Mouse (Mus musculus): ENCODE measurements around the gene Cnnm2. TPM values are rescaled to one million over a fixed set of nuclear protein-coding genes. Genes with fewer than 3 reads are reported as not detected.
"Not testable (repeated sequence)": the region's sequence is repeated elsewhere in the genome, so short reads cannot be mapped to it uniquely, and the experiment has no call there.

Cnnm2 gene
- total RNA-seq, 2 experiments from 2014 or later: 25.2 to 28.1 TPM

- DNase-seq (ENCODE audit: low spot score in 2 of 2): not testable (repeated sequence)
Measured at GRCm38 (mm10) chr19:46759909-46760308, 1.5 kb upstream of the Cnnm2 start.

- DNase-seq (ENCODE audit: low spot score in 2 of 2): peak; percentile 91
Measured at GRCm38 (mm10) chr19:46760375-46761160, 828 bp upstream of the Cnnm2 start.

- DNase-seq (ENCODE audit: low spot score in 2 of 2): no peak
Measured at GRCm38 (mm10) chr19:46761971-46762290, 535 bp downstream of the Cnnm2 start.

GRCm38 (mm10) chr19:46762291-46762991, 1.0 kb downstream of the Cnnm2 start:
- DNase-seq (ENCODE audit: low spot score in 2 of 2): peak; percentile 32 to 52

- no peak for DNase-seq (ENCODE audit: low spot score in 2 of 2)
Measured at GRCm38 (mm10) chr19:46762992-46763342, 1.6 kb downstream of the Cnnm2 start.

GRCm38 (mm10) chr19:46763356-46763755, 2.0 kb downstream of the Cnnm2 start:
- DNase-seq (ENCODE audit: low spot score in 2 of 2): no peak

GRCm38 (mm10) chr19:46763932-46764762, 2.8 kb downstream of the Cnnm2 start:
- DNase-seq (ENCODE audit: low spot score in 2 of 2): no peak

GRCm38 (mm10) chr19:46764763-46765117, 3.3 kb downstream of the Cnnm2 start:
- no peak for DNase-seq (ENCODE audit: low spot score in 2 of 2)

GRCm38 (mm10) chr19:46766125-46766524, 4.7 kb downstream of the Cnnm2 start:
- DNase-seq (ENCODE audit: low spot score in 2 of 2): no peak

GRCm38 (mm10) chr19:46769759-46770158, 8.4 kb downstream of the Cnnm2 start:
- no peak for DNase-seq (ENCODE audit: low spot score in 2 of 2)

GRCm38 (mm10) chr19:46771801-46772200, 10.4 kb downstream of the Cnnm2 start:
- no peak for DNase-seq (ENCODE audit: low spot score in 2 of 2)

GRCm38 (mm10) chr19:46776391-46776790, 15.0 kb downstream of the Cnnm2 start:
- DNase-seq (ENCODE audit: low spot score in 2 of 2): no peak

GRCm38 (mm10) chr19:46776850-46777249, 15.5 kb downstream of the Cnnm2 start:
- DNase-seq (ENCODE audit: low spot score in 2 of 2): no peak

- no peak for DNase-seq (ENCODE audit: low spot score in 2 of 2)
Measured at GRCm38 (mm10) chr19:46777928-46778680, 16.7 kb downstream of the Cnnm2 start.

GRCm38 (mm10) chr19:46779130-46779529, 17.7 kb downstream of the Cnnm2 start:
- not testable (repeated sequence) for DNase-seq (ENCODE audit: low spot score in 2 of 2)

- no peak for DNase-seq (ENCODE audit: low spot score in 2 of 2)
Measured at GRCm38 (mm10) chr19:46784038-46784437, 22.6 kb downstream of the Cnnm2 start.

GRCm38 (mm10) chr19:46784502-46784901, 23.1 kb downstream of the Cnnm2 start:
- no peak for DNase-seq (ENCODE audit: low spot score in 2 of 2)

- DNase-seq (ENCODE audit: low spot score in 2 of 2): no peak
Measured at GRCm38 (mm10) chr19:46785633-46786032, 24.2 kb downstream of the Cnnm2 start.

- DNase-seq (ENCODE audit: low spot score in 2 of 2): no peak
Measured at GRCm38 (mm10) chr19:46789782-46790181, 28.4 kb downstream of the Cnnm2 start.

GRCm38 (mm10) chr19:46791360-46791759, 30.0 kb downstream of the Cnnm2 start:
- DNase-seq (ENCODE audit: low spot score in 2 of 2): no peak

- no peak for DNase-seq (ENCODE audit: low spot score in 2 of 2)
Measured at GRCm38 (mm10) chr19:46791921-46792320, 30.5 kb downstream of the Cnnm2 start.

Data from layer of hippocampus, postnatal 10 days (tissue).